Mouse (Mus musculus) MEL-GATA-1-ER (cell line): ENCODE measurements around the gene Rcc1l.

Experiments
- DNase-seq: peaks from one replicate; pipeline ENCODE4 v3.0.0-alpha.2; 2012; ENCODE audit warnings: low read depth; ENCODE audit errors: extremely low read depth

The Rcc1l gene

DNA sequence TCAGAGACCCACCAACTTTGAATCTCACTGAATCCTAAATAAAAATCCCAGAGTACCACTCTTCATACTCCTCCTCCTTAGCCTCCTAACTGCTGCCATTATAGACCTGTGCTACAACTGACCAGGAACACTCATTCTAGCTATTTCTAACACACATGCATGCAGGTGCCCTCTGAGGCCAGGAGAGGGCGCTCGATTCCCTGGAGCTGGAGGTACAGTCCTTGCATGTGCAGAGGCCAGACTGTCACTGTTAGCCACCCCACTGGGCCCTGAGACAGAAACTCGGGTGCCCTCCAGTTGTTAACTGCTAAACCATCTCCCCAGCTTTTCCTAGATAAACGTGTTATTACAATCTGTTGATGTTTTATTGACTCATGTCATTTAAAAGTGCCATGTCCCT lies 3.4 kb downstream of the Rcc1l start:
- peak; percentile 66 for DNase-seq

DNA sequence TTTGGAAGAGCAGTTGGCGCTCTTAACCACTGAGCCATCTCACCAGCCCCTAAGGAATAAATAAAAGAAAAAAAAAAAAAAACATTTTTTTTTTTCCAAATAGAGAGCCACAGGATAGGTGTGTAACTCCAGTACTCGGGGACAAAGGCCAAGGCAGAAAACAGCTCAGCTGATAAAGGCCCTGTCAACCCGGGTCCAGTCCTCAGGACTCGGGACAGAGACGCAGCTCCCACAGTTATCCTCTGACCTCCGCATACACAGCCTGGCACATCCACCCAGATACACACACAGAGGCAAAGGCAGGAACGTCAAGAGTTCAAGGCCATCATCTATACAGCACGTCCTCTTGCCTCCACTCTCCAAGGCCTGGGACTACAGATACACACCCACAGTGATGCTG lies 6.4 kb downstream of the Rcc1l start:
- no peak for DNase-seq

DNA sequence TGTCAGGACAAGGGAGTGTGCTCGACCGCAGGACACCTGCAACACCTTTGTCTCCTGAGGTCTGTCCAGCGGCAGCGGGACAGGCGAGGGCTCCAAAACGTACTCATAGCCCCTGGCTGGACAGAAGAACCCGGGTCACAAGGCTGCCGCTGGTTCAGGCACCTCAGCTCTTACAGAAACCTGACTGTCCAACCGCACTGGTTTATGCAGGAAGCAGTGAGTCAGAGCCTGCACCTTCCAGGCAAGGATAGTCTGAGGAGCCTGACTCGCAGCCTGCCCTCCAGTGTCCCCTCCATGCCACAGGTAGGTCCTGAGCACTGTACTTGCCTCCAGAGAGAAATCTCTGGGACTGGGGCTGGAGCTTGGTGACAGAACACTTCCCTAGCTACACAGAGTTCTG lies 7.3 kb downstream of the Rcc1l start:
- DNase-seq, result no peak

DNA sequence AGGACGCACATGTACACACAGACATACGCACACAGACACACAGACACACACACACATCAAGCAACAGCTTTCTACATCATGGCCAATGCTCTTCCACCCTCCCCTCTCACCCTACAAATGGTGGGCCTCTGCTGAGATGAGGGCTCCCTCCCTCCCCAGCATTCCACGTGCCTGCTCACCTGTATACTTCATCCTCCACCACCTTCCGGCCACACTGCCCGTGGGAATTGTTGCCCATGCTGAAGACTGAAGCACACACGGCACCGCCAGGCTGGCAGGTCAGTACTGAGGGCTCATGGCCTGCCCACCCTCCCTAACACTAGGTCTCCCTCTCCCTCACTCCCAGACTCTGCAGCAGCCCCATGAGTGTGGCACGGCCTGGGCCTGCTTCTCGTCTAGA lies 8.5 kb downstream of the Rcc1l start:
- no peak for DNase-seq

DNA sequence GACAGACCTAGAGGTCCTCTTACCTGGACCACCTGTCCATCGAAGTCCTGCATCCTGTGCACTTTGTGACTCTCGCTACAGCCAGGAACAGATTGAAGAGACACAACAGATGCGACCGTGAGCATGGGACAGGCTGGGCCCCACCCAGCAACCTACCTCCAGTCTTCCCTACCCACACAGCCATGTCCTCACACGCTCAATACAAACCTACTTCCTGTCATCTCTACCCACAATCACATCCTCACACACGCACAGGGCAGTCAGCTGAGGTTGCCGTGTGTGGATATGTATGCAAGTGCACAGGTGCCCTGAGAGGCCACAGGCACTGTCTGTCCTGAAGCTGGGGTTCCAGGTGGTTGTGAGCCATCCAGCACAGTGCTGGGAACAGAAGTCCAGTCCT lies 9.9 kb downstream of the Rcc1l start:
- no peak for DNase-seq

DNA sequence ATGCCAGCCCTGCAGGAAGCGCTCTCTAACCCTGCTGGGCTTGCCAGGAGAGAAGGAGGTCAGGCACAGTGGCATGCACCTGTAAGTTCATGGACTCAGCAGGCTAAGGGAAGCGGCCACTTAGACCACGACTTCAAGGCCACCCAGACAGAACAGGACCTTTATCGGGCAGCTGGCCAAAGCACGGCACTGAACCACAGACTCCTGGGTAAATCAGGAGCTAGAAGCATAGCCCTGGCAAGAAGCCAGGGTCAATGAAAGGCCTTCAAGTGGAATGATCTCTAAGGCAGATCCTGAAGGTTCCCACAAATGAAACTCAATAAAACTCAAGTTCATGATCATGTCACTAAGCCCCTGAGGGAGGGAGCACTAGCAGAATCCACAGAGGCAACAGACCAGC lies 11.9 kb downstream of the Rcc1l start:
- DNase-seq, result no peak

DNA sequence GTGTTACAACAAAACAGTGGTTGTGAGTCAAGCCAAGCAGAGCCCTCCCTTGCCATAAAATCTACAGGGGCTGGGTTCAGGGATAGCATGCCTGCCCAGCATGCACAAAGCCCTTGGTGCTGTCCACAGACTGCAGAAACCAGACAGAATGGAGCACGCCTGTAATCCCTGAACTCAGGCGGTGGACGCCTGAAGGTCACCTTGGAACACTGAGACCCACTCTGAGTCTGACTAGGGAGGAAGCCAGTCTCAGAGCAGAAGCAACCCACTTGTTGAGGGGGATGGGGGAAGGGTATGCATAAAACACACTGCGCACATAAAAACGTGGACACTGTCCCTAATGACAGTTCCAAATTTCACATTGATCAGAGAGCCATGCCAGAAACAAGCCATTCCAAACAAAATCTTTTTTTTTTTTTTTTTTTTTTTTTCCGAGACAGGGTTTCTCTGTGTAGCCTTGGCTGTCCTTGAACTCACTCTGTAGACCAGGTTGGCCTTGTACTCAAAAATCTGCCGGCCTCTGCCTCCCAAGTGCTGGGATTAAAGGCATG lies 20.6 kb downstream of the Rcc1l start:
- no peak for DNase-seq

DNA sequence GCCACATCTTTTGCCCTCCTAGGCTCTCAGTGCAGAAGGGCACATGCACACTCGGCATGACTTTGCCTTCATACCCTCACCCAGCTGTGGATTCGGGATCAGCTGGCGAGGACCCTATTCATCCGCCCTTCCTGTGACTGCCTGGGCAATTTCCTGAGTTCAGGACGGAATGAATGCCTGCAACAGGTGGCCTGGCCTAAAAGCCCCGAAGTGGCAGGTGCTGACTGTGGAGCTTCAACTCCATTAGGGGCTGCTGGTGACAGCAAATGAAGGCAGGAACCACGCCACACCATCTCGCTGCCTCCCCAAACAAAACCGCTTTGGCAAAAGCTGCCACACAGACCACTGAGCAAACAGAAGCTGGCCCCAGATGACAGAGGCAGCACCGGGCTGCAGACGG lies 24.7 kb downstream of the Rcc1l start:
- DNase-seq, result no peak

DNA sequence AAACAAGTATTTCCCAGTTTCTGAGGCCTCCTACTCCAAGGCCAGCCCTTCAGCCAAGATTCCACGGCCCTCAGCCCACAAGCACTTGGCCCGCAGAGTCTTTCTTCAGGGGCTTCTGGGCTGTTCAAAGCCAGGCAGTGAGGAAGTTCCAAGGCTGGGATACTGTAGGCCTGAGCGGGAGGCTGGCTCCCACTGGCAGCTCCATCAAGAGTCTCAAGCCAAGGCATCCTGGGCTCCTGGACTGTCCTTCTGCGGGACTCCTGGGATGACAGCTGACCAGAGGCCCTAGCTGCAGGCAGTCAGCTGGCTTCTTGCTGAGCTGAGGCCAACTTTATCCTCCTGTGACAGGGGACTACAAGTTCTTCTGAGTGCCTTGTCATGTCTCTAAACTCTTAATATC lies 28.4 kb downstream of the Rcc1l start:
- no peak for DNase-seq

DNA sequence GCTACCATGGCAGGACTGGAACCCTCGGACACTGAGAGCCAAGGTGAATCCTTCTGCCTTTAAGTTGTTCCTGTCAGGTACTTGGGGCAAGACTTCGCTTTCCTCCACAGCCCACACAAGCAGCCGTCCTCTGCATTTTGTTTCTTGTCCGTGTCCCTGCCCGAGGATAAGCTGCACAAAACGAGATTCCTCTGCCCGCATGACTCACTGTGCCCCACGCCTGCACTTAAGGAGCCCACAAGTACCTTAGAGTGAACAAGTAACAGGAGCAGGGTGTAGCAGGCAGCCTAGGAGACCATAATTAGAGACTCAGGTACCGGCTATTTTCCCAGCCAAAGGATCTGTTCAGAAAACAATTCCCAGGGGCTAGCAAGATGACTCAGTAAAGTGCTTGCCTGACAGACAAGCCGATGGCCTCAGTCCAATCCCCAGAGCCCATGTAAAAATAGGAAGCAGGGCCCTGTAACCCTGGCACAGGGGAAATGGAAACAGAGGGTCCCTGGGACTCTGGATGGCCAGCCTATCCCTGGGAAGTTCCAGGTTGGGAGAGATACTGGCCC lies 29.3 kb downstream of the Rcc1l start:
- DNase-seq, result no peak

DNA sequence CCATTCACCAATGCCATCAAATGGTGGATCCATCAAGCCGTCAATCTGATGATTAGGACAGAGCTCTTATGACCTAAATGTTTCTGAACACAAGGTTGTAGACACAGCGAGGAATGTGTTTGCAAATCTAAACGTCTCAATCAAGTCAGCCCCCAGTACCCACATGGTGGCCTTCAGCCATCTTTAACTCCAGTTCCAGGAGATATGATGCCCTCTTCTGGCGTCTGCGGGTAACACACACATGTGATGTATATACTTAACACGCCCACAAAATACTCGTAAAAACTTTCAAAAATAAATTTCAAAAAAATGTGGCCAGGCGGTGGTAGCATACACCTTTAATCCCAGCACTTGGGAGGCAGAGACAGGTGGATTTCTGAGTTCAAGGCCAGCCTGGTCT lies 31.6 kb downstream of the Rcc1l start:
- DNase-seq, result no peak

DNA sequence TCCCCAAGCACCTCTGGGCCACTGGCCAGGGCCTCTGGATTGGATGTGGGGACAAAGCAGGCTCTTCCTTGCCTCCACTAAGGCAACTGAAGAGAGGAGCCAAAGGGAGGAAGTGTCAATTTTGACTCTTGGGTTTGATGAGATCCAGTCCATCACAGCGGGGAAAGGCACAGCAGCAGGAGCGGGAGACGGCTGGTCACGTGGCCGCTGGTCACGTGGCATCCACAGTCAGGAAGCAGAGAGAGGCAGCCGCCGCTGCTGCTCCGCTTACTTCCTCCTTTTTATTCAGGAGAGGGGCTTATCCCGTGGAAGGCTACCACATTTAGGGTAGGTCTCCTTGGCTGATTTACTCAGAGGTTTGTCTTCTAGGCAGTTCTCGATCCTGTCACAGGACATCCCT lies 34.2 kb downstream of the Rcc1l start:
- peak; percentile 18 for DNase-seq

DNA sequence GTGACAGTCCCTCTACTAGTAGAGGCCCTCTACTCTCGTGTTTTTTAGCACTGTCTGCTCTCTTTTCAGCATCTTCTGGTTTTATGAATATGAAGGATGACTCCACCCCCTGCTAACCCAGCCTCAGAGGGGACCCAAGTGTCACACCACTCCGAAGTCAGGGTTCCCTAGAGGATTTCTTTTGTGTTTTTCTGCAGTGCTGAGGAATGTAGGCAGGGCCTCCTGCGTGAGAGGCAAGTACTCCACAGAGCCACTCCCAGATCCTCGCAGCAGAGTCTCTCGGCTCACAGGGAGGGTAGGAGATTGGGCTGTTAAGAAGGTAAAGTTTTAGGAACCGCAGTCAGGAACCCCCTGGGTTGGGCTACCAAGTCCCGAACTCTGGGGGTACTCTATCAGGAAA lies 35.3 kb downstream of the Rcc1l start:
- no peak for DNase-seq

DNA sequence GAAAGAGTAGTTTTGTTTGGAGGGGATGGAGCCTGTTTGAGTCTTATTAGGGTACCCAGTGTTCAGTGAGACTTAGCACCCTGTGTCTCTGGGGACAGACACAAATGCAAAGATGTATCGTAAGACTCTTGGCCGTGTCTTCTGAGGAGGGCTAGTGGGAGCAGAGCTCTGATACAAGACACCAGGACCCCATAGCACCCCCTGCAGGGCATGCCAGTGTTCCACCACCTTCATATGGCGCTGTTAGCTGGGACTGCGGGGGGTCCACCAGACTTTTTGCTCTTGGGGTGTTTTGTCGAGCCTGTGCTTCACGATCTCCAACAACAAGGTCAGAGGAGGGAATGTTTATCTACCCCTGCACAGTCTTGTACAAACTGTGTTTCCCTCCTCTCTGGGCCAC lies 37.1 kb downstream of the Rcc1l start:
- DNase-seq, result no peak

DNA sequence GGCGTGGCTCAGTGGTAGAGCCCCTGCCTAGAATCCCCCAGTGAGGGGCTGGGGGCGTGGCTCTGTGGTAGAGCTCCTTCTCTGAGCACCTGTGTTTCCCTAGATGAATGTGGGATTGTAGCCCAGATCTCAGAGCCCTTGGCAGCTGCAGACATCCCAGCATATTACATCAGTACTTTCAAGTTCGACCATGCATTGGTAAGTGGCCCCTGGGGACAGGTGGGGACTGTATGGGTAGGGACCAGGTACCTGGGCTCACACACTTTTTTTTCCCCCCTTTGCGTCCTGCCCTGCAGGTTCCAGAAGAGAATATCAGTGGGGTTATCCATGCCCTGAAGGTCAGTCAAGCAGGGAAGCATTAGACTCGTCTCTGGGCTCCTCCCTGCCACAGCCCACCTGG lies 38.6 kb downstream of the Rcc1l start:
- no peak for DNase-seq

DNA sequence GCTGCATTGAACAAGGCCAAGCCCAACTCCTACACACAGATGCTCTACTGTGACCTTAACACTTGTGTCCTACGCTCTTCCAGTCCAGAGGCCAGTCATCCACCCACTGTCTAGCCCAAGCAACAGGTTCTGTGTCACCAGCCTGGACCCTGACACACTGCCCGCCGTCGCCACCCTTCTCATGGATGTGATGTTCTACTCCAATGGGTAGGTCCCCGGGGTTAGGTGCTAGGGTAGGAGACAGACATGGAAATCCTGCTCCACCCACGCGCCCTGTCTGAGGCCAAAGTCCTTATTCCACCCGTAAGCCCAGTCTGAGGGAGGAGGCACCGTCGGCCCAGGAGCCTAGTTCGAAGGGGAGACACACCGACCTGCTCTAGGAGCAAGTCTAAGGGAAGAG lies 40.6 kb downstream of the Rcc1l start:
- no peak for DNase-seq

DNA sequence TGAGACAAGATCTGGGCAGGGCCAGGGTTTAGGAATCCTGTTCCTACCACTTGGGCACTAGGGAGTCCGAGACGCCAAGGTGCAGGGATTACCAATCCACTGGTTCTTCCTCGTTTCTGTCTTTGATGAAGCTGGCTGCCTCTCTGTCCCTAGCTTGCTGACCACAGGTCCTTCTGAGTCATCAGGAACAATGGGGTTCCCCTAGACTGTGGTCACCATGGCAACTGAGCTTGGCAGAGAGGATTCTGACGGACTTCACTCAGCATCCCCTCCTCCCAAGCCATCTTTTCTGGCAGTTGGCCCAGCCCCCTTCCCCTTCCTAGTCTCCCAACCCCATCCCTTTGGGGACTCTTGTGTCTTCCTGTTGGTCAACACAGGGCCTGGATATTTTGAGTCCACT lies 45.0 kb downstream of the Rcc1l start:
- DNase-seq, result no peak

DNA sequence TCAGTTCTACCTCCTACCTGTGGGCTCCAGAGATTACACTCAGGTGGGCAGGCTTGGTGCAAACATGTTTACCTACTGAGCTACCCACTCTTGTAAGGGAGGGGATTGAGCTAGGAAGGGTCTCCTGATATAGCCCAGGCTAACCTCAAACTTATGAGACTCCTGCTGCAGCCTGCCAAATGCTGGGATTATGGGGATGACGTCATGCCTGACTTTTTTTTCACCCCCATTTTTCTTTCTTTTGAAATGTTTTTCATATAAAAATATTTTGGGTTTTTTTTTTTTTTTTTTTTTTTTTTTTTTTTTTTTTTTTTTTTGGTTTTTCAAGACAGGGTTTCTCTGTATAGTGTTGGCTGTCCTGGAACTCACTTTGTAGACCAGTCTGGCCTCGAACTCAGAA lies 50.3 kb downstream of the Rcc1l start:
- no peak for DNase-seq

DNA sequence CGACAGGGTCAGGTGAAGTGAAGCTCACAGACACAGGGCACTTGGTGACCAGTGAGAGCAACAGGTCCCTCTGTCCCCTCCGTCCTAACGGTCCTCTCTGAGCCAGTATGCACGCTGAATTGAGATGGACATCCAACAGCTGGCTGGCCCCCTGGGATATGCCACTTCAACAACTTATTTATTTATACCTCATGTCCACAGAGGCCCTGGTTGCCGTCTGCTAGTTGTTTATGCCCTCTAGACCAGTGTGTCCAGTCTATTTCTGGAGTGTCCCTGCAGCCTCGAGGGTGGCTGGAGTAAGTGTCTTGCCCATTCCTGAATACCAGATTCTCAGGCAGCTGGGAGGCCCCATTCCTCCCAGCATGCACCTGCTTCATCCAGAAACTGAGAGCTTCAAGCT lies 52.7 kb downstream of the Rcc1l start:
- DNase-seq, result no peak

DNA sequence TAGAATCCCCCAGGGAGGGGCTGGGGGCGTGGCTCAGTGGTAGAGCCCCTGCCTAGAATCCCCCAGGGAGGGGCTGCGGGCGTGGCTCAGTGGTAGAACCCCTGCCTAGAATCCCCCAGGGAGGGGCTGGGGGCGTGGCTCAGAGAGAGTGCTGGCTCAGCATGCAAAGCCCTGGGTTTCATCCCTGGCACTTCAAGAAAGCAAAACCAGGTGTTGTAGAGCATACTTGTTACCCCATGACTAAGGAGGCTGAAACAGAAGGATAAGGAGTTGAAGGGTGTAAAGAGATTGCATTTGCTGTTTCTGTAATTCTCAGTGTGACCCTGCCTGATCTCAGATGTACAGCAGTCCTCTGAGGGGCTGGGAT lies 54.7 kb downstream of the Rcc1l start:
- no peak for DNase-seq

DNA sequence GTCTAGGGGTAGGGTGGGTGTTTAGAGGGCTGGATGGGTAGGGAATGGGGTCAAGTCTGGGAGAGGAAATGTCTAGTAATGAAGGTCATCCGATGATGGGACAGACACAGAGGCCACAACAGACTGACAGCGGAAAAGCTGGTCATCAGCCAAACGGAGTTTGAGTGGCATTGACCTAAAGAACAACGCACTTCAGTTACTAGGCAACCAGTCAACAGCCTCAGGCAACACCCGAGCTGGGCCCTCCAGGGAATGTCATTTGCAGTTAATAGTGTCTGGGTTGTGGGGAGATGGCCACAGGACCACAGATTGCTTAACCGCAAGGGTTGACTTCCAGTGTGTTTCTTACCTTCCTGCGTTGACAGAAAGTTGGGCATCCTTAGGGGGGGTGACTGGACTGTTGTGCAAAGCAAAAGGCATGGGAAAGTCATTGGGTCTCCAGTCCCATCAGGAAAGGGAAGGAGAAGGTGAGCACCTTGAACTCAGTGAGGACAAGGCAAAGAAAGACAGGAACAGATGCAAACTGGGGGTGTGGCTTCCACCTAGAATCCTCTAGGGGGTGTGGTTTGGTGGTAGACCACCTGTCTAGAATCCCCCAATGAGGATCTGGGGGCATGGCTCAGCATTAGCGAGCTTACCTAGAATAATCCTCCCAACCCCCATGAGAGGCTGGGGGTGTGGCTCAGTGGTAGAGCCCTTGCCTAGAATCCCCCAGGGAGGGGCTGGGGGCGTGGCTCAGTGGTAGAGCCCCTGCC lies 55.3 kb downstream of the Rcc1l start:
- no peak for DNase-seq

DNA sequence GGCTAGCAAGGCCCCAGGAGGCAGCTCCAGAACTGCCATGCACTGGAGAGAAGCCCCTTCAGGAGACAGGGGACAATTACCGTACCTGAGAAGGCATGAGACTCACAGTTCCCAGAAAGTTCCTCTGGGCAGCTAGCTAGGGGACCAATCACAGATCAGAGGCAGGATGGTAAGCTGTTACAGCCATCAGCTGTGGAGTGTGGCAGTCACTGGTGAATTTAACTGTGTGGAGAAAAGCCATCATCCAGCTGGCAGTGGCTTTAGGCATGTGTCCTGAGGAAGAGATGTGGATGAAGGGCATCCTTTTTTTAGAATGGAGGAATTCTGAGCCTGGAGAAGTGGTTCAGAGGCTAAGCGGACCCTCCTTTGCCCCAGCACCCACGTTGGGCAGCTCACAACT lies 56.4 kb downstream of the Rcc1l start:
- DNase-seq, result no peak

DNA sequence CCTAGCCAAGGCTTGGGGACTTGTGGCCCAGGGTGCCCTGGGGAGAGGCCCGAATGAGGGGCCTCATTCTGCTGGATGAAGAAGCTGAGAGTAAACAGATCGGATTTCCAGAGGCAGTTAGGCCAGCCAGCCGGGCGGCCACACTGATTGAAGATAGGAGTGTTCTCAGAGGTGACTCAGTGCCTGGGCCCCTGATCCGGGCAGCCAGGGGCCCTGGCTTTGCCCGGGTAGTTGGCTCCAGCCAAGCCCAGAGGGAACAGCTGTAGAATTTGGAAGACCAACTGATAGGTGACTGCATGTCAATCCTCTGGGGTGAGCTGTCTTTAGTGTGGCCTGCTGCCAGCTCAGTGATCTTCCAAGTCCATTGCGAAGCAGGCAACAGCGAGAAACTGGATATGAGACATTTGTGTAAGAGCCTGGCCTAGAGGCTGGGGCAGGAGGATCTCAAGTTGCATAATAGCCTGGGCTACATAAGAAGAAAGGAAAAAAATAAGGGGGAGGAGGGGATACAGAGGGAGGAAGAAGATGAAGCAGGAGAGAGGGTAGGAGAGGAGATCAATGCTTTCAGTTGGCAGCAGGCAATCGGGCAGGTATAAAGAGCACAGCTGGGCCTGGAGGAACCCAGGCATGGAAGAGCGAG lies 57.0 kb downstream of the Rcc1l start:
- no peak for DNase-seq
